Mouse (Mus musculus) CH12.LX (cell line): Measurements from ENCODE around the gene Dusp6.

Experiments
- CTCF ChIP-seq, 2 experiments: IDR thresholded peaks in 1 of 2; conservative IDR thresholded peaks in 1 of 2; 2 replicates each; pipeline ENCODE4 v1.5.1; 2011 to 2012; ENCODE audit warnings: low read depth in 2 of 2, low read length in 2 of 2, improper control_type of control experiment in 1 of 2, inconsistent platforms in 1 of 2, mild to moderate bottlenecking in 1 of 2, moderate library complexity in 1 of 2
- EP300 ChIP-seq: IDR thresholded peaks from 2 replicates; pipeline ENCODE4 v1.6.1; 2011; ENCODE audit warnings: low read length, improper control_type of control experiment
- HCFC1 ChIP-seq: IDR thresholded peaks from 2 replicates; pipeline ENCODE4 v1.6.1; 2012; ENCODE audit warnings: low read depth, mild to moderate bottlenecking, inconsistent platforms, low read length, improper control_type of control experiment
- MAFK ChIP-seq: IDR thresholded peaks from 2 replicates; pipeline ENCODE4 v1.6.1; 2011; ENCODE audit warnings: low read length, improper control_type of control experiment; ENCODE audit not compliant: insufficient replicate concordance
- POLR2A ChIP-seq: IDR thresholded peaks from 2 replicates; pipeline ENCODE4 v1.6.1; 2011; ENCODE audit warnings: low read depth, mild to moderate bottlenecking, improper control_type of control experiment, low read length
- ZC3H11A ChIP-seq: IDR thresholded peaks from 2 replicates; pipeline ENCODE4 v1.6.1; 2012; ENCODE audit warnings: low read depth, mild to moderate bottlenecking, inconsistent platforms, low read length, improper control_type of control experiment

GRCm38 (mm10) chr10:99289176-99289575 is 26.1 kb downstream of the Dusp6 start:
- no peak for TF ChIP-seq EP300
- no peak for TF ChIP-seq ZC3H11A
- TF ChIP-seq HCFC1 = no peak
- no peak for TF ChIP-seq CTCF (conservative IDR thresholded peaks at IDR 0.05 in 1 of 2, IDR thresholded peaks at IDR 0.05 in 1 of 2; ENCODE audit: low read depth in 2 of 2, low read length in 2 of 2)
- no peak for TF ChIP-seq POLR2A
- no peak for TF ChIP-seq MAFK
